Mouse (Mus musculus) midbrain, embryonic 12.5 days (tissue): ENCODE measurements around the gene Taar1. TPM values are rescaled to one million over a fixed set of nuclear protein-coding genes. Genes with fewer than 3 reads are reported as not detected.

Experiments used
- ATAC-seq: fragments of 200-750 bp; cut with Nextera tagmentation; 2 replicates; pipeline ENCODE4 v1.8.0; 2017; ENCODE audit warnings: low read depth, moderate TSS enrichment, moderate library complexity; ENCODE audit not compliant: low FRiP score
- H3K27ac ChIP-seq: fragments of 300-500 bp; sonication (generic); replicated peaks from 2 replicates; pipeline ENCODE4 v1.5.1; 2016; ENCODE audit warnings: mild to moderate bottlenecking
- H3K27me3 ChIP-seq: fragments of 300-500 bp; sonication (generic); 2 replicates; pipeline ENCODE4 v1.6.1; 2016; ENCODE audit warnings: mild to moderate bottlenecking
- H3K36me3 ChIP-seq: fragments of 300-500 bp; sonication (generic); 2 replicates; pipeline ENCODE4 v1.6.1; 2016
- H3K4me1 ChIP-seq: fragments of 300-500 bp; sonication (generic); 2 replicates; pipeline ENCODE4 v1.6.1; 2016
- H3K4me2 ChIP-seq: fragments of 300-500 bp; sonication (generic); replicated peaks from 2 replicates; pipeline ENCODE4 v1.6.1; 2016; ENCODE audit warnings: mild to moderate bottlenecking, moderate library complexity
- H3K4me3 ChIP-seq: fragments of 300-500 bp; sonication (generic); 2 replicates; pipeline ENCODE4 v1.5.1; 2016; ENCODE audit warnings: mild to moderate bottlenecking
- H3K9ac ChIP-seq: fragments of 300-500 bp; sonication (generic); replicated peaks from 2 replicates; pipeline ENCODE4 v1.6.1; 2016; ENCODE audit warnings: mild to moderate bottlenecking, moderate library complexity
- H3K9me3 ChIP-seq: fragments of 300-500 bp; sonication (generic); 2 replicates; pipeline ENCODE4 v1.6.1; 2016; ENCODE audit warnings: mild to moderate bottlenecking
- WGBS: fragments of 180-500 bp; shearing (Covaris S2); methylation state at CpG from one replicate; pipeline ENCODE4 v1.1.7; 2016; 5-methylcytosine and 5-hydroxymethylcytosine counted together
- polyA plus RNA-seq: library from polyadenylated mRNA; unstranded; fragments of >200 nt; fragmentation: Nextera tagmentation; extraction: Ambion mirVana; gene quantifications from 2 replicates; pipeline ENCODE4 v1.2.1, GENCODE M21; 2016

Taar1 gene
- not detected in 2 replicates for polyA plus RNA-seq

- no peak within 1 kb of the TSS for H3K4me2 ChIP-seq
- H3K9ac ChIP-seq: no peak within 1 kb of the TSS
- H3K27ac ChIP-seq: no peak within 1 kb of the TSS
- 90% methylated on average over 4 of the region's 4 CpGs for WGBS
- H3K4me3 ChIP-seq: no peak within 1 kb of the TSS
- no peaks in the 10 kb centered on the region for H3K36me3 ChIP-seq
- no peaks in the 10 kb centered on the region for H3K27me3 ChIP-seq
- no peaks in the 10 kb centered on the region for H3K9me3 ChIP-seq
- ATAC-seq: no peak
- H3K4me1 ChIP-seq: no peaks in the 10 kb centered on the region
Observed at GRCm38 (mm10) chr10:23920056-23920455, at the start of gene Taar1. Taar1 (plus strand) TSS chr10:23920356.

DNA sequence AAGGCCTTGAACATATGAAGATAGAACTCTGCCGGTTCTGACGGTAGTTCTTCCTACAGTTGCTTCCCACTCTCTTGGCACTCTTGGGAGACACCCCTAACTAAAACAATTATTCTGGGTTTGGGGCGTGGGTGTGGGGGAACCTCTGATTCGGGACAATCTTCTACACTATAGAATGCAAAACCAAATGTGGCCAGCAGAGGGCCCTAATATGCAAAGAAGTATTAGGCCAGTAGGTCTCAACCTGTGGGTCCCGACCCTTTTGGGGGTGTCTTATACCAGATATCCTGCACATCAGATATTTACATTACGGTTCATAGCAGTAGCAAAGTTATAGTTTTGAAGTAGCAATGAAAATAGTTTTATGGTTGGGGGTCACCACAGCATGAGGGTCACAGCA is 39.5 kb upstream of the Taar1 start:
- no peak overlapping the region for H3K4me2 ChIP-seq
- no peaks in the 10 kb centered on the region for H3K36me3 ChIP-seq
- no peak overlapping the region for H3K9ac ChIP-seq
- ATAC-seq: no peak
- H3K27me3 ChIP-seq: no peaks in the 10 kb centered on the region
- no peak overlapping the region for H3K27ac ChIP-seq
- H3K4me3 ChIP-seq: no peak overlapping the region
- no peaks in the 10 kb centered on the region for H3K9me3 ChIP-seq
- 84% methylated on average over 6 of the region's 6 CpGs for WGBS
- no peaks in the 10 kb centered on the region for H3K4me1 ChIP-seq

DNA sequence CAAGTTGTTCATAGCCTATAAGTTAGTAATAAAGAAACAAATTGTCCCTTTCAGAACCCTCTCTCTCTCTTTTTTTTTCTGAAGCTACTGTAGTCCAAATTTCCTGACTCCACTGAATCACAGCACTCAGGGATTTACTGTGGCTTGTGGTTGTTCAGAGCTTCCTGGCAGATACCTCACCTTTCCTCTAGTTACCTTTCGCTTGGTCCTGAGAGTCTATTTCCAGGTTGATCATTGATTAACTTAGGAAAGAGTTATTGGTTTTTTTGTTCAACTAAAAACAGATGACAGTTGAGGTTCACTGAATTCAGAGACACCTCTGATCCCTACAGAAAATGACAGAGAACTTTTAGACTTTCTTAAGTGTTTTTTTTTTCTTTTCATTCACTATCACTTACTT is 35.2 kb upstream of the Taar1 start:
- Histone ChIP-seq H3K9ac (no peak overlapping the region), H3K4me1 (no peaks in the 10 kb centered on the region), H3K4me2 (no peak overlapping the region), H3K27me3 (no peaks in the 10 kb centered on the region), H3K36me3 (no peaks in the 10 kb centered on the region), H3K27ac (no peak overlapping the region), H3K4me3 (no peak overlapping the region), H3K9me3 (no peaks in the 10 kb centered on the region)
- no peak for ATAC-seq
- WGBS: 90% methylated on average over 1 of the region's 1 CpGs

DNA sequence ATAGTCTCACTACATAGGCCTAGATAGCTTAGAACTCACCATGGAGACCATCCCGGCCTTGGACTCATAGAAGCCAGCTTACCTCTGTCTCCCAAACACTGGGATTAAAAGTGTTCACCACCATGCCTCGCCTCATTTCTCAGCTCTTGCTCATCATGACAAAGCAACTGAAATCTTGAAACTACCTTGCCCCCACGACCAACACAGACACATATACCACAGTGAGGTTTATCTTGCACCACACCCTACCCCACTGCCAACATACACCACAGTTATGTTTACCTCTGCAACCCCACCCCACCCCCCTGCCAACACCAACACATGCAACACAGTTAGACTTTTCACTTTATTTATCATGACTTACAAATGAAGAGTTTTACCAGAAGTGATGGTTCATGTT is 34.1 kb upstream of the Taar1 start:
- Histone ChIP-seq H3K9me3 (no peaks in the 10 kb centered on the region), H3K36me3 (no peaks in the 10 kb centered on the region), H3K4me3 (no peak overlapping the region), H3K4me2 (no peak overlapping the region), H3K4me1 (no peaks in the 10 kb centered on the region), H3K27ac (no peak overlapping the region), H3K9ac (no peak overlapping the region), H3K27me3 (no peaks in the 10 kb centered on the region)
- WGBS: 87% methylated on average over 3 of the region's 3 CpGs
- no peak for ATAC-seq

DNA sequence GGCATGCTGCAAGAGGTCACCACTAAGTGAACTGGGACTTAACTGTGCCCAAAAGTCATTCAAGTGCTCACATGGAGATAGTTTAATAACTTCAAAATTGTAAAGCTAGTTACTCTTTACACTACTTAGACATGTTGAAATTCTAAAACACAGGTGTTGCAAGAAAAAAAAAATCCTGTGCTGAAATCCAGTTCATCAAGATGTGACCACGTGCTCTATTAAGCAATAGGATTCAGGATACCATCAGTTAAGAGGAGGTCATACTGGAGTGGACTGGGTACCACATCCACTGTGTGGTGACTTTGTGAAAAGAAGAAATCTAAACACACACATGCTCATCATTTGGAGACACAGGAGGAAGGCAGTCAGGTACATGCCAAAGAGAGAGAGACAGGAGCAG is 27.2 kb upstream of the Taar1 start:
- no peak overlapping the region for H3K4me2 ChIP-seq
- no peaks in the 10 kb centered on the region for H3K36me3 ChIP-seq
- no peak overlapping the region for H3K9ac ChIP-seq
- no peak overlapping the region for H3K4me3 ChIP-seq
- no peak overlapping the region for H3K27ac ChIP-seq
- no peak for ATAC-seq
- no peaks in the 10 kb centered on the region for H3K9me3 ChIP-seq
- H3K27me3 ChIP-seq: no peaks in the 10 kb centered on the region
- H3K4me1 ChIP-seq: no peaks in the 10 kb centered on the region
- WGBS: 85% methylated on average over 1 of the region's 1 CpGs

DNA sequence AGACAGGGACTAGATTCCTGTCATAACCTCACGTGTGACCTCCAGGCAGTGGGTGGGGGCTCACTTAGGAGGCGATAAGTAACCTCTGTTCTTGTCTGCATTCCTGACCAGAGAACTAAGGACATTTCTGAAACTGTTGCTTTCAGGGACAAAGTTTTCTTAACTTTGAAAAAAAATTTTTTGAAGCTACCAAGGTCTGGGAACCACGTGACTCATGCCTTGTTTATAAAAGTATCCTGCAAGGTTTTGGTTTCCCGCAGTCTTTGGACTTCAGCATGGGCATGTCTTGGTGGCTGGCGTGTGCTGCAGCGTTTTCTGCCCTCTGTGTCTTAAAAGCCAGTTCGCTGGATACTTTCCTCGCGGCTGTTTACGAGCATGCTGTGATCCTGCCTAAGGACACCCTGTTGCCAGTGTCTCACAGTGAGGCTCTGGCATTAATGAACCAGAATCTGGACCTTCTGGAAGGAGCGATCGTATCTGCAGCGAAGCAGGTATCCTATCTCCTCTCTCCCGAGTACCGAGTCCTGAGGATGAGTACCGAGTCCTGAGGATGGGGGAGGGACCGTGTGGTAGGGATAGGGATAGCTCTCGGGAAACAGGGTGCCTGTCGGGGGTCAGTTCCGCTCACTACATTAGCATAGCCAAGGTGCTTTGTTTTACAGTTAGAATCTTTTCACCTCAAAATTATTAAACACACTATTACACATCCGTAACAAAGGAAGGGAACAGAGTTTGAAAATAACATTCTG is 25.4 kb upstream of the Taar1 start, which contains the start of gene Vnn1:
TSS of gene Vnn1 (plus strand) at position 88 of the 749 bp plus-strand sequence.
- Histone ChIP-seq H3K4me1 (no peaks in the 10 kb centered on the region), H3K9ac (no peak within 1 kb of the TSS), H3K4me2 (peak within 1 kb of the TSS; percentile 40), H3K27me3 (no peaks in the 10 kb centered on the region), H3K9me3 (no peaks in the 10 kb centered on the region), H3K27ac (no peak within 1 kb of the TSS), H3K36me3 (no peaks in the 10 kb centered on the region), H3K4me3 (0 out of 2 replicates have a peak within 1 kb of the TSS, but pooled peaks have one; percentile 3)
- 41% methylated on average over 21 of the region's 21 CpGs for WGBS
- no peak for ATAC-seq

GRCm38 (mm10) chr10:23895376-23895775 is 24.8 kb upstream of the Taar1 start:
- ATAC-seq: no peak

GRCm38 (mm10) chr10:23901119-23901518 is 19.0 kb upstream of the Taar1 start:
- Histone ChIP-seq H3K4me2 (no peak overlapping the region), H3K27me3 (no peaks in the 10 kb centered on the region), H3K4me1 (0 out of 2 replicates have a peak, but pooled peaks cover 6% of the 10 kb centered on the region), H3K4me3 (no peak overlapping the region), H3K36me3 (no peaks in the 10 kb centered on the region), H3K9ac (no peak overlapping the region), H3K9me3 (no peaks in the 10 kb centered on the region), H3K27ac (no peak overlapping the region)
- WGBS: 17% methylated on average over 3 of the region's 3 CpGs
- ATAC-seq: peak; percentile 47; the same call in 1 of the 2 replicates

More at GRCm38 (mm10) chr10:23895376-23895775, 24.8 kb upstream of the Taar1 start:
- H3K9ac ChIP-seq: no peak overlapping the region
- no peak overlapping the region for H3K4me3 ChIP-seq
- WGBS: 86% methylated on average over 7 of the region's 7 CpGs
- no peaks in the 10 kb centered on the region for H3K36me3 ChIP-seq
- no peak overlapping the region for H3K27ac ChIP-seq
- no peaks in the 10 kb centered on the region for H3K27me3 ChIP-seq
- no peaks in the 10 kb centered on the region for H3K9me3 ChIP-seq
- H3K4me2 ChIP-seq: no peak overlapping the region
- H3K4me1 ChIP-seq: no peaks in the 10 kb centered on the region

DNA sequence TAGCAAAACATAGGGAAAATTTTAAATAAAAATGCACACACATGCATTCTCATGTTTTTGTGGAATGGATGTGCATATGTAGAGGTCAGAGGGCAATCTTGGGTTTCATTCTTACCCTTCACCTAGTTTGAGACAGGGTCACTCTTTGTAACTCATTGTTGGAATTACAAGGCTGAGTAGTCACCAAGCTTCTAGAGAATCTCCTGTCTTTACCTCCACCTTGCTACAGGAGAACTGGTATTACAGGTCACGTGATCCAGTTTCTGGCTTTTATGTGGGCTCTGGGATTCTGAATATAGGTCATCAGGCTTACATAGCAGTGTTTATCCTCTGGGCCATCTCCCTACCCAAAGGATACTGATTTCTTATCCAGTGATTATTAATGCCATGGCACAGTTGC is 14.5 kb upstream of the Taar1 start:
- Histone ChIP-seq H3K4me2 (no peak overlapping the region), H3K9me3 (no peaks in the 10 kb centered on the region), H3K36me3 (no peaks in the 10 kb centered on the region), H3K27me3 (no peaks in the 10 kb centered on the region), H3K4me1 (0 out of 2 replicates have a peak, but pooled peaks cover 6% of the 10 kb centered on the region), H3K9ac (no peak overlapping the region), H3K4me3 (no peak overlapping the region), H3K27ac (no peak overlapping the region)
- no peak for ATAC-seq
- 82% methylated on average over 1 of the region's 1 CpGs for WGBS

- no peak overlapping the region for H3K27ac ChIP-seq
- no peaks in the 10 kb centered on the region for H3K27me3 ChIP-seq
- no peak overlapping the region for H3K4me3 ChIP-seq
- H3K4me1 ChIP-seq: no peaks in the 10 kb centered on the region
- no peaks in the 10 kb centered on the region for H3K9me3 ChIP-seq
- no peaks in the 10 kb centered on the region for H3K36me3 ChIP-seq
- no peak overlapping the region for H3K4me2 ChIP-seq
- H3K9ac ChIP-seq: no peak overlapping the region
- no peak for ATAC-seq
- 81% methylated on average over 3 of the region's 3 CpGs for WGBS
Observed at GRCm38 (mm10) chr10:23922468-23922867, 2.3 kb downstream of the Taar1 start.

- H3K4me2 ChIP-seq: no peak overlapping the region
- H3K36me3 ChIP-seq: no peaks in the 10 kb centered on the region
- H3K9ac ChIP-seq: no peak overlapping the region
- H3K27ac ChIP-seq: no peak overlapping the region
- no peaks in the 10 kb centered on the region for H3K9me3 ChIP-seq
- H3K27me3 ChIP-seq: no peaks in the 10 kb centered on the region
- no peaks in the 10 kb centered on the region for H3K4me1 ChIP-seq
- 80% methylated on average over 2 of the region's 2 CpGs for WGBS
- H3K4me3 ChIP-seq: no peak overlapping the region
- ATAC-seq: no peak
Observed at GRCm38 (mm10) chr10:23923941-23924340, 3.8 kb downstream of the Taar1 start.

GRCm38 (mm10) chr10:23937613-23938012 is 17.5 kb downstream of the Taar1 start:
- no peak overlapping the region for H3K27ac ChIP-seq
- H3K4me1 ChIP-seq: no peaks in the 10 kb centered on the region
- WGBS: 46% methylated on average over 4 of the region's 4 CpGs
- no peaks in the 10 kb centered on the region for H3K9me3 ChIP-seq
- no peak overlapping the region for H3K4me2 ChIP-seq
- H3K36me3 ChIP-seq: no peaks in the 10 kb centered on the region
- H3K4me3 ChIP-seq: no peak overlapping the region
- no peak overlapping the region for H3K9ac ChIP-seq
- ATAC-seq: no peak
- no peaks in the 10 kb centered on the region for H3K27me3 ChIP-seq

DNA sequence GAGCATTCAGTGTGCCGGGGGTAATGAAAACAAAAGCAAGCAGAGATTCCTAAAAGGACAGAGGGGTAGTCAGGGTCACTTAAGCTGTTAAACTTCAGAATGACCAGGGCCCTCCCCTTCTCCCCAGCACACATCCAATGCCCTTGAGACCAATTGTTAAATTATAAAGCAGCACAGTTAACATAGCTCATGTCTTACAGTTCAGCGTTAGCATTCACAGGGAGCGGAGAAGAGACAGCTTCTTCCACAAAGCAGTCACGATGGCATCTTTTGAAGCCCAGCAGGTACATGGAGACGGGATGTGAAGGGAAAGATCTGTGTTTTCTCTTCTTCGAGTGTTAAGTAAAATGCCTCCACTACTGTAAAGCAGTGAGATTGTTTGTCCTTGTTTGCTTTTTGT is 18.2 kb downstream of the Taar1 start, which contains the start of gene Taar2:
TSS of gene Taar2 (plus strand) at position 261 of the 400 bp plus-strand sequence.
- ATAC-seq: no peak
- no peak within 1 kb of the TSS for H3K9ac ChIP-seq
- H3K36me3 ChIP-seq: no peaks in the 10 kb centered on the region
- WGBS: 54% methylated on average over 6 of the region's 6 CpGs
- H3K4me1 ChIP-seq: no peaks in the 10 kb centered on the region
- no peak within 1 kb of the TSS for H3K27ac ChIP-seq
- H3K4me3 ChIP-seq: no peak within 1 kb of the TSS
- no peak within 1 kb of the TSS for H3K4me2 ChIP-seq
- no peaks in the 10 kb centered on the region for H3K27me3 ChIP-seq
- no peaks in the 10 kb centered on the region for H3K9me3 ChIP-seq
